ENCODE assay signal across 28 mouse cellular contexts in genomic region chr6:54727416-54727815, GRCm38 (mm10).
"Had no signal": no experiment of that assay in that cellular context is flagged by ENCODE, and none has a peak within 500 bp of the region (broad histone marks: within the 10 kb centered on the region; RNA-seq: fewer than 3 reads in every experiment).

No protein-coding gene starts in this region.

- H3K27me3 ChIP-seq: heart, embryonic 13.5 days; hindbrain, embryonic 12.5 days; intestine, embryonic 15.5 days; kidney, embryonic 15.5 days; limb, embryonic 13.5 days; limb, embryonic 15.5 days; liver, embryonic 12.5 days had no signal

- H3K9ac ChIP-seq: heart, embryonic 13.5 days; heart, embryonic 15.5 days; hindbrain, embryonic 12.5 days; hindbrain, embryonic 14.5 days; intestine, embryonic 15.5 days; kidney, embryonic 15.5 days; limb, embryonic 13.5 days; limb, embryonic 15.5 days; liver, embryonic 12.5 days; liver, embryonic 14.5 days had no signal

- H3K9me3 ChIP-seq: heart, embryonic 13.5 days; heart, embryonic 15.5 days; hindbrain, embryonic 12.5 days; intestine, embryonic 15.5 days; kidney, embryonic 15.5 days; limb, embryonic 13.5 days; limb, embryonic 15.5 days; liver, embryonic 12.5 days had no signal

- H3K4me3 ChIP-seq: gastrocnemius, adult 2 months; heart, adult 2 months; heart, embryonic 13.5 days; heart, embryonic 15.5 days; hindbrain, embryonic 12.5 days; intestine, embryonic 15.5 days; kidney, embryonic 15.5 days; limb, embryonic 13.5 days; limb, embryonic 15.5 days; liver, embryonic 12.5 days had no signal

- ATAC-seq: hindbrain, embryonic 16.5 days; inflammation-experienced regulatory T-cells, adult 6 months; intestine, embryonic 15.5 days; liver, embryonic 12.5 days had no signal

- H3K4me2 ChIP-seq: heart, embryonic 11.5 days; heart, embryonic 13.5 days; heart, embryonic 15.5 days; hindbrain, embryonic 12.5 days; hindbrain, embryonic 14.5 days; intestine, embryonic 15.5 days; kidney, embryonic 15.5 days; limb, embryonic 13.5 days; limb, embryonic 15.5 days; liver, embryonic 12.5 days had no signal

- DNase-seq: gastrocnemius, adult 2 months; gastrocnemius, postnatal 10 days; gastrocnemius, postnatal 25 days; heart, postnatal 14 days; heart, postnatal 36 days; kidney, adult 11 months; kidney, adult 2 months; kidney, adult 9 months; kidney, postnatal 14 days; kidney, postnatal 36 days; layer of hippocampus, adult 9-11 months; layer of hippocampus, postnatal 36 days; left cerebral cortex, postnatal 4 days had no signal

- H3K36me3 ChIP-seq: heart, embryonic 13.5 days; heart, embryonic 15.5 days; hindbrain, embryonic 12.5 days; intestine, embryonic 15.5 days; kidney, embryonic 15.5 days; limb, embryonic 13.5 days; limb, embryonic 15.5 days; liver, embryonic 12.5 days had no signal

- H3K27ac ChIP-seq: gastrocnemius, adult 2 months; heart, adult 2 months; heart, embryonic 13.5 days; heart, embryonic 15.5 days; hindbrain, embryonic 12.5 days; hindbrain, embryonic 14.5 days; intestine, embryonic 15.5 days; kidney, embryonic 15.5 days; kidney, postnatal 0 days; limb, embryonic 13.5 days; limb, embryonic 15.5 days; liver, embryonic 12.5 days; liver, embryonic 14.5 days had no signal

- H3K4me1 ChIP-seq: heart, embryonic 15.5 days; hindbrain, embryonic 12.5 days; intestine, embryonic 15.5 days; kidney, embryonic 15.5 days; limb, embryonic 13.5 days; limb, embryonic 15.5 days; liver, embryonic 12.5 days had no signal
